Mouse (Mus musculus) olfactory bulb, adult 2 months (tissue): ENCODE results near the gene Pex3. TPM values are rescaled to one million over a fixed set of nuclear protein-coding genes. Genes with fewer than 3 reads are reported as not detected.

Experiments
- H3K27ac ChIP-seq: fragments of 200-500 bp; 2 replicates; pipeline ENCODE4 v1.5.1; 2012; ENCODE audit warnings: low read depth, low read length; ENCODE audit not compliant: insufficient read depth
- H3K4me1 ChIP-seq: fragments of 200-500 bp; 2 replicates; pipeline ENCODE4 v1.6.1; 2012; ENCODE audit warnings: low read length; ENCODE audit not compliant: control insufficient read depth, insufficient read depth
- H3K4me3 ChIP-seq: fragments of 200-500 bp; 2 replicates; pipeline ENCODE4 v1.5.1; 2012; ENCODE audit warnings: mild to moderate bottlenecking, low read depth, low read length, moderate library complexity; ENCODE audit not compliant: insufficient read depth
- CTCF ChIP-seq: fragments of 200-500 bp; IDR thresholded peaks from 2 replicates; pipeline ENCODE4 v1.5.1; 2012; ENCODE audit warnings: low read depth, mild to moderate bottlenecking, low read length, moderate library complexity; ENCODE audit not compliant: insufficient read depth
- POLR2A ChIP-seq: fragments of 200-500 bp; IDR thresholded peaks from 2 replicates; pipeline ENCODE4 v1.6.1; 2012; ENCODE audit warnings: mild to moderate bottlenecking, low read depth, low read length, moderate library complexity; ENCODE audit not compliant: insufficient read depth
- WGBS: fragments of 180-500 bp; shearing (Covaris S2); methylation state at CpG from one replicate; pipeline ENCODE4 v1.1.7; 2018; 5-methylcytosine and 5-hydroxymethylcytosine counted together
- polyA plus RNA-seq: library from polyadenylated mRNA; stranded (reverse); fragments of >200 nt; gene quantifications from 2 replicates; pipeline ENCODE4 v1.2.4, GENCODE M21; 2012; ENCODE audit warnings: low replicate concordance; ENCODE audit not compliant: missing spikeins, insufficient read depth, insufficient read length

Gene Pex3
- polyA plus RNA-seq, 1 experiment, result not detected

DNA sequence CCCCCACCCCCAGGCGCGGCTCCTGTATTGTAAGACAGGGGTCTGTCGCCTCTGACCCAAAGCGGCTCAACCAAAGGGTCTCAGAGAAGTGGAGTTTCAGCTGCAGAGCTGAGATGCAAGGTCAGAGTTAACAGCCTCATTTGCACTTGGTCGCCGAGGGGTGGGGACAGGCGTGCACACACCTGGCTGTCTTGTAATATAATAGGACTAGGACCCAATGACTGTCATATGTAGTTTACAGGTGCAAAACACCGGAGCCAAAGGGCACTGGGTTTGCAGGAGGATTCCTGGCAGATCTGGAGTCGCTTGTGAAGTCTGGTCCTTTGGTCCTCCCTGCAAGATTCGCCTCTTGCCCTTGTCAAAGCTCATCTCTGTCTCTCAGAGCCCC lies 78.4 kb downstream of the Pex3 start:
- TF ChIP-seq CTCF (no peak), POLR2A (no peak)
- Histone ChIP-seq H3K4me1 (peaks cover 13% of the 10 kb centered on the region), H3K4me3 (peak overlapping the region; percentile 51), H3K27ac (no peak overlapping the region)
- WGBS, result 20% methylated on average over 10 of the region's 10 CpGs

Other genes with a start within 250 kb of the Pex3 start
- not detected in 2 replicates for gene Phactr2, start 78.7 kb downstream of the Pex3 start, polyA plus RNA-seq
- gene Fuca2, start 53.6 kb downstream of the Pex3 start, polyA plus RNA-seq, result not detected in 2 replicates
- gene Adat2, start 248 bp downstream of the Pex3 start, polyA plus RNA-seq, result not detected in 2 replicates